Mouse (Mus musculus): Measurements from ENCODE around the gene Clstn3.
"Not testable (repeated sequence)": the region's sequence is repeated elsewhere in the genome, so short reads cannot be mapped to it uniquely, and the experiment has no call there.

Clstn3 gene

GRCm38 (mm10) chr6:124478874-124479572, 14.4 kb upstream of the Clstn3 start:
- no peak for DNase-seq (ENCODE audit: low spot score)

- DNase-seq (ENCODE audit: low spot score), result no peak
Measured at GRCm38 (mm10) chr6:124477922-124478651, 13.5 kb upstream of the Clstn3 start.

GRCm38 (mm10) chr6:124477221-124477655, 12.6 kb upstream of the Clstn3 start:
- DNase-seq (ENCODE audit: low spot score), result no peak

GRCm38 (mm10) chr6:124476796-124477195, 12.2 kb upstream of the Clstn3 start:
- DNase-seq (ENCODE audit: low spot score), result no peak

- no peak for DNase-seq (ENCODE audit: low spot score)
Measured at GRCm38 (mm10) chr6:124476216-124476615, 11.6 kb upstream of the Clstn3 start.

GRCm38 (mm10) chr6:124475335-124476075, 10.9 kb upstream of the Clstn3 start:
- DNase-seq (ENCODE audit: low spot score), result not testable (repeated sequence)

GRCm38 (mm10) chr6:124474621-124475020, 10.0 kb upstream of the Clstn3 start:
- DNase-seq (ENCODE audit: low spot score), result no peak

GRCm38 (mm10) chr6:124472801-124473200, 8.2 kb upstream of the Clstn3 start:
- DNase-seq (ENCODE audit: low spot score), result peak; percentile 58

GRCm38 (mm10) chr6:124471783-124472638, 7.4 kb upstream of the Clstn3 start:
- DNase-seq (ENCODE audit: low spot score), result not testable (repeated sequence)

GRCm38 (mm10) chr6:124471121-124471520, 6.5 kb upstream of the Clstn3 start:
- DNase-seq (ENCODE audit: low spot score), result peak; percentile 27

- no peak for DNase-seq (ENCODE audit: low spot score)
Measured at GRCm38 (mm10) chr6:124465729-124466128, 1.1 kb upstream of the Clstn3 start.

GRCm38 (mm10) chr6:124465299-124465698, 705 bp upstream of the Clstn3 start:
- DNase-seq (ENCODE audit: low spot score), result no peak

GRCm38 (mm10) chr6:124463881-124464291, 708 bp downstream of the Clstn3 start:
- no peak for DNase-seq (ENCODE audit: low spot score)

GRCm38 (mm10) chr6:124459388-124459787, 5.2 kb downstream of the Clstn3 start:
- DNase-seq (ENCODE audit: low spot score), result no peak

GRCm38 (mm10) chr6:124458505-124458904, 6.1 kb downstream of the Clstn3 start:
- no peak for DNase-seq (ENCODE audit: low spot score)

GRCm38 (mm10) chr6:124457827-124458226, 6.8 kb downstream of the Clstn3 start:
- DNase-seq (ENCODE audit: low spot score), result no peak

GRCm38 (mm10) chr6:124456243-124456642, 8.4 kb downstream of the Clstn3 start:
- no peak for DNase-seq (ENCODE audit: low spot score)

- DNase-seq (ENCODE audit: low spot score), result no peak
Measured at GRCm38 (mm10) chr6:124453756-124454155, 10.8 kb downstream of the Clstn3 start.

- DNase-seq (ENCODE audit: low spot score), result no peak
Measured at GRCm38 (mm10) chr6:124451995-124452394, 12.6 kb downstream of the Clstn3 start.

GRCm38 (mm10) chr6:124449668-124450383, 14.8 kb downstream of the Clstn3 start:
- DNase-seq (ENCODE audit: low spot score), result no peak

Data from ovary, postnatal 36 days (tissue).